ENCODE assay signal across 26 mouse cellular contexts in genomic region chr4:84121442-84121841, GRCm38 (mm10).
DNase-seq lines count a peak whose midpoint lies in the region; ATAC-seq lines count a peak whose summit lies in the region.
"Had no signal": no experiment of that assay in that cellular context is flagged by ENCODE, and none has a peak within 500 bp of the region (broad histone marks: within the 10 kb centered on the region; RNA-seq: fewer than 3 reads in every experiment).

No protein-coding gene starts in this region.

- 61% methylated on average over 10 of the region's 10 CpGs for WGBS in heart, embryonic 16.5 days
- 69% methylated on average over 10 of the region's 10 CpGs for WGBS in midbrain, embryonic 10.5 days
- 74% methylated on average over 10 of the region's 10 CpGs for WGBS in midbrain, embryonic 13.5 days
- 39% methylated on average over 10 of the region's 10 CpGs for WGBS in embryonic facial prominence, embryonic 15.5 days

- 0 out of 2 replicates have a peak, but pooled peaks have one; percentile 28 for ATAC-seq in heart, embryonic 16.5 days (replicated peaks; ENCODE audit: extremely low read depth, insufficient read depth, low FRiP score)
- no peak for ATAC-seq in midbrain, embryonic 13.5 days
- ATAC-seq in embryonic facial prominence, embryonic 15.5 days (ENCODE audit: insufficient number of reproducible peaks, low FRiP score, low TSS enrichment, low read depth): peak; percentile 54; the same call in 1 of the 2 replicates
- no peak for ATAC-seq in frontal cortex, adult (ENCODE audit: low TSS enrichment)
- ATAC-seq: forebrain, embryonic 14.5 days; liver, embryonic 12.5 days; liver, postnatal 0 days; midbrain, embryonic 15.5 days; Patski had no signal

- H3K27me3 ChIP-seq in heart, embryonic 16.5 days (ENCODE audit: control insufficient read depth, insufficient read depth, low read length): no peaks in the 10 kb centered on the region
- peaks cover 6% of the 10 kb centered on the region; the same call in 1 of the 2 replicates for H3K27me3 ChIP-seq in midbrain, embryonic 10.5 days (ENCODE audit: low read depth, poor library complexity, severe bottlenecking)
- no peaks in the 10 kb centered on the region for H3K27me3 ChIP-seq in midbrain, embryonic 13.5 days
- no peaks in the 10 kb centered on the region for H3K27me3 ChIP-seq in embryonic facial prominence, embryonic 15.5 days
- H3K27me3 ChIP-seq: embryonic facial prominence, embryonic 13.5 days; liver, embryonic 12.5 days; midbrain, embryonic 15.5 days; Patski had no signal

- no peaks in the 10 kb centered on the region for H3K9me3 ChIP-seq in heart, embryonic 16.5 days (replicated peaks; ENCODE audit: control insufficient read depth, low read length)
- H3K9me3 ChIP-seq in midbrain, embryonic 10.5 days (replicated peaks): no peaks in the 10 kb centered on the region
- no peaks in the 10 kb centered on the region for H3K9me3 ChIP-seq in midbrain, embryonic 13.5 days
- H3K9me3 ChIP-seq in embryonic facial prominence, embryonic 15.5 days (replicated peaks): no peaks in the 10 kb centered on the region
- H3K9me3 ChIP-seq: embryonic facial prominence, embryonic 13.5 days; liver, embryonic 12.5 days; midbrain, embryonic 15.5 days had no signal

- intact Hi-C loops in heart, postnatal 14 days (cut with DNase I): no loop called here

- no peak overlapping the region for H3K4me3 ChIP-seq in heart, embryonic 16.5 days (ENCODE audit: low read length)
- no peak overlapping the region for H3K4me3 ChIP-seq in midbrain, embryonic 10.5 days
- no peak overlapping the region for H3K4me3 ChIP-seq in midbrain, embryonic 13.5 days (replicated peaks)
- no peak overlapping the region for H3K4me3 ChIP-seq in embryonic facial prominence, embryonic 15.5 days (replicated peaks)
- H3K4me3 ChIP-seq: embryonic facial prominence, embryonic 13.5 days; liver, embryonic 12.5 days; midbrain, embryonic 15.5 days had no signal

- H3K4me2 ChIP-seq in heart, embryonic 16.5 days (ENCODE audit: low read depth, low read length): no peak overlapping the region
- H3K4me2 ChIP-seq in midbrain, embryonic 13.5 days (replicated peaks): no peak overlapping the region
- H3K4me2 ChIP-seq in embryonic facial prominence, embryonic 15.5 days (replicated peaks): no peak overlapping the region
- H3K4me2 ChIP-seq: embryonic facial prominence, embryonic 13.5 days; heart, embryonic 11.5 days; liver, embryonic 12.5 days; midbrain, embryonic 15.5 days had no signal

- H3K9ac ChIP-seq in heart, embryonic 16.5 days (ENCODE audit: low read length): no peak overlapping the region
- no peak overlapping the region for H3K9ac ChIP-seq in midbrain, embryonic 13.5 days (replicated peaks)
- H3K9ac ChIP-seq in embryonic facial prominence, embryonic 15.5 days: no peak overlapping the region
- H3K9ac ChIP-seq: embryonic facial prominence, embryonic 13.5 days; liver, embryonic 12.5 days; liver, postnatal 0 days; midbrain, embryonic 15.5 days had no signal

- DNase-seq in heart, postnatal 14 days: no peak
- DNase-seq in midbrain, embryonic 10.5 days (ENCODE audit: low spot score): no peak
- no peak for DNase-seq in thymus, postnatal 10 days (ENCODE audit: low spot score in 2 of 2)
- DNase-seq: cerebellum, adult 11 months; cerebellum, adult 9-10 months; cerebellum, postnatal 36 days; gastrocnemius, postnatal 36 days; heart, adult 18-20 months; kidney, adult 18-20 months; kidney, postnatal 4 days; liver, postnatal 0 days; right cerebral cortex, postnatal 4 days; thymus, postnatal 25 days had no signal

- H3K36me3 ChIP-seq in heart, embryonic 16.5 days (ENCODE audit: control insufficient read depth, insufficient read depth): no peaks in the 10 kb centered on the region
- H3K36me3 ChIP-seq in midbrain, embryonic 10.5 days: no peaks in the 10 kb centered on the region
- H3K36me3 ChIP-seq in midbrain, embryonic 13.5 days: no peaks in the 10 kb centered on the region
- H3K36me3 ChIP-seq in embryonic facial prominence, embryonic 15.5 days: no peaks in the 10 kb centered on the region
- H3K36me3 ChIP-seq: embryonic facial prominence, embryonic 13.5 days; G1E; liver, embryonic 12.5 days; midbrain, embryonic 15.5 days had no signal

- no peaks in the 10 kb centered on the region for H3K4me1 ChIP-seq in heart, embryonic 16.5 days (ENCODE audit: control insufficient read depth, insufficient read depth, low read length)
- peaks cover 47% of the 10 kb centered on the region for H3K4me1 ChIP-seq in midbrain, embryonic 10.5 days
- peaks cover 24% of the 10 kb centered on the region for H3K4me1 ChIP-seq in midbrain, embryonic 13.5 days (replicated peaks)
- H3K4me1 ChIP-seq in embryonic facial prominence, embryonic 15.5 days: 0 out of 2 replicates have a peak, but pooled peaks cover 5% of the 10 kb centered on the region
- H3K4me1 ChIP-seq: liver, embryonic 12.5 days had no signal

- no peak overlapping the region for H3K27ac ChIP-seq in heart, embryonic 16.5 days (ENCODE audit: low read length)
- peak overlapping the region; percentile 38 for H3K27ac ChIP-seq in midbrain, embryonic 10.5 days (replicated peaks)
- no peak overlapping the region for H3K27ac ChIP-seq in midbrain, embryonic 13.5 days
- no peak overlapping the region for H3K27ac ChIP-seq in embryonic facial prominence, embryonic 15.5 days (replicated peaks)
- H3K27ac ChIP-seq: embryonic facial prominence, embryonic 13.5 days; kidney, postnatal 0 days; liver, embryonic 12.5 days; macrophage; midbrain, embryonic 15.5 days had no signal

Comparison
In these comparisons a context has a peak if more than half of its experiments do, and no peak if none do; other contexts are left out.
1. ATAC-seq: peak in heart, embryonic 16.5 days (single experiment) and embryonic facial prominence, embryonic 15.5 days (single experiment); none in midbrain, embryonic 13.5 days (single experiment) and frontal cortex, adult (single experiment).